Mouse (Mus musculus): ENCODE results near the gene Patj. TPM values are rescaled to one million over a fixed set of nuclear protein-coding genes. Genes with fewer than 3 reads are reported as not detected.
"Not testable (repeated sequence)": the region's sequence is repeated elsewhere in the genome, so short reads cannot be mapped to it uniquely, and the experiment has no call there.

Patj gene
- polyA plus RNA-seq, 1 experiment from 2014 or later: 33.2 TPM

- Histone ChIP-seq H3K4me1 (ENCODE audit: control insufficient read depth, insufficient read depth, low read length) (no peaks in the 10 kb centered on the region), H3K27ac (ENCODE audit: low read depth, low read length) (no peak overlapping the region)
- 58% methylated on average over 1 of the region's 1 CpGs for WGBS
Measured at GRCm38 (mm10) chr4:98622180-98622579, 226.6 kb downstream of the Patj start.

GRCm38 (mm10) chr4:98622996-98623673 is 227.6 kb downstream of the Patj start:
- no peaks in the 10 kb centered on the region for H3K36me3 ChIP-seq (ENCODE audit: control insufficient read depth, insufficient read depth, low read length)
- 20% methylated on average over 3 of the region's 3 CpGs for WGBS
- no peak overlapping the region for H3K27ac ChIP-seq (ENCODE audit: low read depth, low read length)
- H3K4me2 ChIP-seq (replicated peaks; ENCODE audit: low read depth, low read length): no peak overlapping the region
- no peak overlapping the region for H3K9ac ChIP-seq (ENCODE audit: low read depth, low read length)
- no peaks in the 10 kb centered on the region for H3K9me3 ChIP-seq (ENCODE audit: control insufficient read depth, low read length)
- ATAC-seq (ENCODE audit: low FRiP score, low TSS enrichment): peak; percentile 76
- no peaks in the 10 kb centered on the region for H3K4me1 ChIP-seq (ENCODE audit: control insufficient read depth, insufficient read depth, low read length)
- H3K27me3 ChIP-seq (ENCODE audit: control insufficient read depth, insufficient read depth, low read length): no peaks in the 10 kb centered on the region
- H3K4me3 ChIP-seq (ENCODE audit: low read length): no peak overlapping the region

More at GRCm38 (mm10) chr4:98622180-98622579, 226.6 kb downstream of the Patj start:
- H3K27me3 ChIP-seq (ENCODE audit: control insufficient read depth, insufficient read depth, low read length): no peaks in the 10 kb centered on the region
- H3K9ac ChIP-seq (ENCODE audit: low read depth, low read length): no peak overlapping the region
- no peak overlapping the region for H3K4me3 ChIP-seq (ENCODE audit: low read length)
- H3K9me3 ChIP-seq (ENCODE audit: control insufficient read depth, low read length): no peaks in the 10 kb centered on the region
- no peaks in the 10 kb centered on the region for H3K36me3 ChIP-seq (ENCODE audit: control insufficient read depth, insufficient read depth, low read length)
- no peak overlapping the region for H3K4me2 ChIP-seq (replicated peaks; ENCODE audit: low read depth, low read length)
- no peak for ATAC-seq (ENCODE audit: low FRiP score, low TSS enrichment)

- Histone ChIP-seq H3K9me3 (ENCODE audit: control insufficient read depth, low read length) (no peaks in the 10 kb centered on the region), H3K36me3 (ENCODE audit: control insufficient read depth, insufficient read depth, low read length) (no peaks in the 10 kb centered on the region), H3K4me1 (ENCODE audit: control insufficient read depth, insufficient read depth, low read length) (no peaks in the 10 kb centered on the region), H3K9ac (ENCODE audit: low read depth, low read length) (no peak overlapping the region), H3K4me2 (replicated peaks; ENCODE audit: low read depth, low read length) (no peak overlapping the region), H3K27ac (ENCODE audit: low read depth, low read length) (no peak overlapping the region), H3K27me3 (ENCODE audit: control insufficient read depth, insufficient read depth, low read length) (no peaks in the 10 kb centered on the region), H3K4me3 (ENCODE audit: low read length) (no peak overlapping the region)
- ATAC-seq (ENCODE audit: low FRiP score, low TSS enrichment): no peak
- 87% methylated on average over 6 of the region's 6 CpGs for WGBS
Measured at GRCm38 (mm10) chr4:98628286-98628685, 232.7 kb downstream of the Patj start.

GRCm38 (mm10) chr4:98629217-98629616 is 233.6 kb downstream of the Patj start:
- H3K4me2 ChIP-seq (replicated peaks; ENCODE audit: low read depth, low read length); H3K4me3 ChIP-seq (ENCODE audit: low read length); H3K27ac ChIP-seq (ENCODE audit: low read depth, low read length); H3K4me1 ChIP-seq (ENCODE audit: control insufficient read depth, insufficient read depth, low read length); H3K36me3 ChIP-seq (ENCODE audit: control insufficient read depth, insufficient read depth, low read length); H3K9ac ChIP-seq (ENCODE audit: low read depth, low read length); ATAC-seq (ENCODE audit: low FRiP score, low TSS enrichment); H3K27me3 ChIP-seq (ENCODE audit: control insufficient read depth, insufficient read depth, low read length); H3K9me3 ChIP-seq (ENCODE audit: control insufficient read depth, low read length): not testable (repeated sequence)

DNA sequence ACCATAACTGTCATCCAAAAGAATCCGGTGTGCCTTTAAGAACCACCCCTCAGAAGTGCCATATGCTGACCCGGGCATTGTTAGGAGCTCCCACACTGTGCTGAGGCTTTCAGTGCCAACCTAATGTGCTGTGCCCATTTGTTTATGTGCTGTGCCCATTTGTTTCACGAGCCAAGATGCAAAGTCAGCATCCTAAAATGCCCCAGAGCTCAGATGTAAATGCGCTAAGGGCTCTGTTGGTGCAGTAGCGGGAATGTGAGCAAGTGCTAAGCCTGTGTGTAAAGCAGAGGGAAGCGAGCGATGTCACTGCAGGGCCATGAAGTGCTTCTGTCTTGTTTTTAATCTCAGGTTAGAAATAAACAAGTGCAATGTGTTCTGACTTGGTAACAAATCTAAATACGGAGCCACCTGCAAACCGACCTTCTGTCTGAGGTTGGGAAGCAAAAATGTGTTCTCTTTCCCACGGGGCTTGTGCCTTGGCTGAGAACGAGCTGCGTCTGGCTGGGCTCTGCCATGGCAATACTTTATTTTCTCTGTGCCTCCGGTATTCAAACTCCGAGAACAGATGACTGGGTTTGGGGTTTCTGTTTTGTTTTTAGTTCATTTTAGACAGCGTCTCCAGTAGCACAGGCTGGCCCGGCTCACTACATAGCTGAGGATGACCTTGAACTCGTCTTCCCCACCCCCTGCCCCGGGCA is 239.7 kb downstream of the Patj start:
- no peak overlapping the region for H3K27ac ChIP-seq (ENCODE audit: low read depth, low read length)
- no peak for ATAC-seq (ENCODE audit: low FRiP score, low TSS enrichment)
- H3K4me2 ChIP-seq (replicated peaks; ENCODE audit: low read depth, low read length): no peak overlapping the region
- WGBS: 90% methylated on average over 18 of the region's 18 CpGs
- H3K27me3 ChIP-seq (ENCODE audit: control insufficient read depth, insufficient read depth, low read length): no peaks in the 10 kb centered on the region
- no peaks in the 10 kb centered on the region for H3K9me3 ChIP-seq (ENCODE audit: control insufficient read depth, low read length)
- H3K36me3 ChIP-seq (ENCODE audit: control insufficient read depth, insufficient read depth, low read length): no peaks in the 10 kb centered on the region
- no peak overlapping the region for H3K9ac ChIP-seq (ENCODE audit: low read depth, low read length)
- H3K4me3 ChIP-seq (ENCODE audit: low read length): no peak overlapping the region
- H3K4me1 ChIP-seq (ENCODE audit: control insufficient read depth, insufficient read depth, low read length): no peaks in the 10 kb centered on the region

DNA sequence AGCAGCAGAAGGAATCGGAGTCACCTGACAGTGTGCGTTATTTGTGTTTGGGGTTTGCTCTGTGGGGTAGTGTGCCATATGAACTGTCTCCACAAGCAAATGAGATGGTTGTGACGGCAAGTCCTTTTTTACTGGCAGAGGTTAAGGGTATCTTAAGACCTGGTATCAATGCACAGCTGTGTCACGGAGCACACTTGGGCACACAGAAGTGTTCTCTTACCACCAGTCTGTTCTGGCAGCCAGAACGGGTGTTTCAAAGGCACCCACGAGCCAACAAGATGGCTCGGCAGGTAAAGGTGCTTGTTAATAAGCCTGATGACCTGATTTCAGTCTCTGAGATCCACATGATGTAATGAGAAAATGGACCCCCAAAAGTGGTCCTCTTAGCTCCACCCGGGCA is 243.1 kb downstream of the Patj start:
- no peaks in the 10 kb centered on the region for H3K27me3 ChIP-seq (ENCODE audit: control insufficient read depth, insufficient read depth, low read length)
- H3K4me2 ChIP-seq (replicated peaks; ENCODE audit: low read depth, low read length): no peak overlapping the region
- H3K27ac ChIP-seq (ENCODE audit: low read depth, low read length): no peak overlapping the region
- H3K4me3 ChIP-seq (ENCODE audit: low read length): no peak overlapping the region
- H3K9ac ChIP-seq (ENCODE audit: low read depth, low read length): no peak overlapping the region
- H3K36me3 ChIP-seq (ENCODE audit: control insufficient read depth, insufficient read depth, low read length): no peaks in the 10 kb centered on the region
- 91% methylated on average over 8 of the region's 8 CpGs for WGBS
- ATAC-seq (ENCODE audit: low FRiP score, low TSS enrichment): no peak
- H3K9me3 ChIP-seq (ENCODE audit: control insufficient read depth, low read length): no peaks in the 10 kb centered on the region
- no peaks in the 10 kb centered on the region for H3K4me1 ChIP-seq (ENCODE audit: control insufficient read depth, insufficient read depth, low read length)

DNA sequence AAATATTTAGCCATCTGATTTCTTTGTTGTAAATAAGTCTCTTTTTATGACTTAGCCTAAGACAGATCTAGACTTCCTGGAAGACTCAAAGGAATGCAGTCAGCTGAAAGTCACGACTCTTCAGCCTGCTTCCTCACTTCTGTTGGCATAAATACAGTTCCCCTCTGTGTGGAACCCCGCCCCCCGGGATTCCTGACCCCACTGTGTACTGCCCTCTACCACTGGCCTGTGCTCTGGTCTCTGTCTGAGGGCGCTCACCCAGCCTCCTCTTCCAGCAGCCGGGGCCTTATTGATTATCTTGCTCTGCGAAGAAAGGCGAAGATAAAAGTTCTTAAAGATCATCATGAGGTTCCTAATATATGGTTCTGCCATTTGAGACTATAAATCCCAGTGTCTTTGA is 258.1 kb downstream of the Patj start:
- Histone ChIP-seq H3K27ac (ENCODE audit: low read depth, low read length) (no peak overlapping the region), H3K4me3 (ENCODE audit: low read length) (no peak overlapping the region), H3K9ac (ENCODE audit: low read depth, low read length) (no peak overlapping the region), H3K27me3 (ENCODE audit: control insufficient read depth, insufficient read depth, low read length) (no peaks in the 10 kb centered on the region), H3K4me1 (ENCODE audit: control insufficient read depth, insufficient read depth, low read length) (no peaks in the 10 kb centered on the region), H3K36me3 (ENCODE audit: control insufficient read depth, insufficient read depth, low read length) (no peaks in the 10 kb centered on the region), H3K9me3 (ENCODE audit: control insufficient read depth, low read length) (no peaks in the 10 kb centered on the region), H3K4me2 (replicated peaks; ENCODE audit: low read depth, low read length) (no peak overlapping the region)
- 27% methylated on average over 7 of the region's 7 CpGs for WGBS
- ATAC-seq (ENCODE audit: low FRiP score, low TSS enrichment): no peak

DNA sequence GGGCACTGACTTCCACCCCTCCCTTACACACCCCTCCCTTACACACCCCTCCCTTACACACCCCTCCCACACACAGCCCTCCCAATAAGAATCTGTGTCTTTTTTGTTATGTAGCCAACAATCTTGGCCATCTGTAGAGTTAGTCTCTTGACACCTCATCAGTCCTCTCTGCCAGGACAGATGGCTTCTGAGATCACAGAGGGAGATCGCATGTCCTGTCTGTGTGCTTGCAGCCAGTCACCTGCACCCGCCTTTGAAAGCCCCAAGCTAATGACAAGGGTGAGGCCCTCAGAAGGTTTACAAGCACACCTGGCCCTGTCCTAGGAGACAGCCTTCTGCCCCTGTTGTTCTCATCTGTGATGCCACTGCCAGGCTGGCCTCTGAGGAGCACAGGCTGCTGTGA is 258.8 kb downstream of the Patj start:
- Histone ChIP-seq H3K4me3 (ENCODE audit: low read length) (no peak overlapping the region), H3K27me3 (ENCODE audit: control insufficient read depth, insufficient read depth, low read length) (no peaks in the 10 kb centered on the region), H3K9ac (ENCODE audit: low read depth, low read length) (no peak overlapping the region), H3K4me1 (ENCODE audit: control insufficient read depth, insufficient read depth, low read length) (no peaks in the 10 kb centered on the region), H3K4me2 (replicated peaks; ENCODE audit: low read depth, low read length) (no peak overlapping the region), H3K9me3 (ENCODE audit: control insufficient read depth, low read length) (no peaks in the 10 kb centered on the region), H3K36me3 (ENCODE audit: control insufficient read depth, insufficient read depth, low read length) (no peaks in the 10 kb centered on the region), H3K27ac (ENCODE audit: low read depth, low read length) (no peak overlapping the region)
- no peak for ATAC-seq (ENCODE audit: low FRiP score, low TSS enrichment)
- 15% methylated on average over 2 of the region's 2 CpGs for WGBS

DNA sequence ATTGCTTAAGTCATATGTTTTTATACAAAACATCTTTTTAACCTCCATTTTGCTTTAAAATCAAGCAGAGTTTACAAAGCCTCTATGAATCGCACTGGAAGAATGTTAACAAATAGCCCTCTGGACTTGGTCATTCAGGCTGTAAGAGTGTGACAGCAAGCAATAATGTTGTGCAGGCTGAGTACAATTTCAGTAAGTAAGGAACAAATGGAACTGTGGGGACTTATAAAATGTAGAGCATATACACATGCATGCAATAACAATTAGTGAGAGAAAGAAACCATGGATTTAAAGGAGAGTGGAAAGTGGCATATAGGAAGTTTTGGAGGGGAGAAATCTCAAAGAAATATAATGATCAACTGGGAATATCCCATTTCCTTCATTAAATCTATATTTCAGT is 261.2 kb downstream of the Patj start:
- ATAC-seq (ENCODE audit: low FRiP score, low TSS enrichment): no peak
- 78% methylated on average over 1 of the region's 1 CpGs for WGBS

More for the DNA sequence above, 261.2 kb downstream of the Patj start:
- H3K9ac ChIP-seq (ENCODE audit: low read depth, low read length): no peak overlapping the region
- no peaks in the 10 kb centered on the region for H3K9me3 ChIP-seq (ENCODE audit: control insufficient read depth, low read length)
- no peak overlapping the region for H3K4me3 ChIP-seq (ENCODE audit: low read length)
- no peaks in the 10 kb centered on the region for H3K27me3 ChIP-seq (ENCODE audit: control insufficient read depth, insufficient read depth, low read length)
- H3K4me1 ChIP-seq (ENCODE audit: control insufficient read depth, insufficient read depth, low read length): no peaks in the 10 kb centered on the region
- no peak overlapping the region for H3K4me2 ChIP-seq (replicated peaks; ENCODE audit: low read depth, low read length)
- H3K27ac ChIP-seq (ENCODE audit: low read depth, low read length): no peak overlapping the region
- no peaks in the 10 kb centered on the region for H3K36me3 ChIP-seq (ENCODE audit: control insufficient read depth, insufficient read depth, low read length)

Data from kidney, embryonic 14.5 days (tissue).